Mouse (Mus musculus) forebrain, postnatal 0 days (tissue): Measurements from ENCODE around the gene Daxx. TPM values are rescaled to one million over a fixed set of nuclear protein-coding genes. Genes with fewer than 3 reads are reported as not detected.
"Not testable (repeated sequence)": the region's sequence is repeated elsewhere in the genome, so short reads cannot be mapped to it uniquely, and the experiment has no call there.

Experiments used
- ATAC-seq: fragments of 200-750 bp; cut with Nextera tagmentation; 2 replicates; pipeline ENCODE4 v1.8.0; 2017; ENCODE audit warnings: mild to moderate bottlenecking, moderate library complexity
- DNase-seq: peaks from one replicate; pipeline ENCODE4 v3.0.0-alpha.2; 2015
- H3K27ac ChIP-seq: fragments of 300-500 bp; sonication (generic); 2 replicates; pipeline ENCODE4 v1.5.1; 2014; ENCODE audit warnings: low read depth, mild to moderate bottlenecking, antibody characterized with exemption, low read length, moderate library complexity, mixed read lengths
- H3K27me3 ChIP-seq: fragments of 300-500 bp; sonication (generic); 2 replicates; pipeline ENCODE4 v1.6.1; 2014; ENCODE audit warnings: mild to moderate bottlenecking, low read length, mixed read lengths; ENCODE audit not compliant: insufficient read depth
- H3K36me3 ChIP-seq: fragments of 300-500 bp; sonication (generic); 2 replicates; pipeline ENCODE4 v1.6.1; 2014; ENCODE audit warnings: mild to moderate bottlenecking, moderate library complexity; ENCODE audit not compliant: insufficient read depth
- H3K4me1 ChIP-seq: fragments of 300-500 bp; sonication (generic); 2 replicates; pipeline ENCODE4 v1.6.1; 2014; ENCODE audit warnings: antibody characterized with exemption; ENCODE audit not compliant: insufficient read depth
- H3K4me2 ChIP-seq: fragments of 300-500 bp; sonication (generic); 2 replicates; pipeline ENCODE4 v1.6.1; 2014; ENCODE audit warnings: low read depth, mild to moderate bottlenecking, moderate library complexity
- H3K4me3 ChIP-seq: fragments of 300-500 bp; sonication (generic); 2 replicates; pipeline ENCODE4 v1.5.1; 2014; ENCODE audit warnings: low read depth, low read length, mixed read lengths
- H3K9ac ChIP-seq: fragments of 300-500 bp; sonication (generic); 2 replicates; pipeline ENCODE4 v1.6.1; 2014; ENCODE audit warnings: mild to moderate bottlenecking
- H3K9me3 ChIP-seq: fragments of 300-500 bp; sonication (generic); 2 replicates; pipeline ENCODE4 v1.6.1; 2016; ENCODE audit warnings: low read length
- CTCF ChIP-seq: sonication (generic); IDR thresholded peaks from 2 replicates; pipeline ENCODE4 v1.5.1; 2016; ENCODE audit warnings: antibody characterized with exemption, control low read depth, low read depth
- WGBS: fragments of 180-500 bp; shearing (Covaris S2); extraction: QIAGEN DNeasy Blood & Tissue Kit; methylation state at CpG from one replicate; pipeline ENCODE4 v1.1.7; 2014; 5-methylcytosine and 5-hydroxymethylcytosine counted together
- polyA plus RNA-seq: library from polyadenylated mRNA; unstranded; fragments of >200 nt; fragmentation: Nextera tagmentation; extraction: Ambion mirVana; gene quantifications from 2 replicates; pipeline ENCODE4 v1.2.1, GENCODE M21; 2015
- total RNA-seq: library from RNA; depleted of rRNA; stranded (reverse); fragments of >200 nt; gene quantifications from 2 replicates; pipeline ENCODE4 v1.2.3, GENCODE M21; 2014

Daxx gene
- total and polyA plus RNA-seq, 2 experiments from 2014 or later, result 45.2 to 70.4 TPM

- Histone ChIP-seq H3K27me3 (no peaks in the 10 kb centered on the region), H3K4me2 (peak within 1 kb of the TSS; percentile 71), H3K9ac (peak within 1 kb of the TSS; percentile 6), H3K4me3 (peak within 1 kb of the TSS; percentile 44), H3K27ac (no peak within 1 kb of the TSS), H3K9me3 (no peaks in the 10 kb centered on the region), H3K36me3 (no peaks in the 10 kb centered on the region), H3K4me1 (no peaks in the 10 kb centered on the region)
- under 1% methylated on average over 49 of the region's 49 CpGs for WGBS
- DNase-seq (peak; percentile 100), ATAC-seq (peak; percentile 100)
- peak; percentile 99 for TF ChIP-seq CTCF
These were observed 18.6 kb upstream of the Daxx start, which contains the start of gene Kifc1 for GRCm38 (mm10) chr17:33890533-33891059. TSS of gene Kifc1 (minus strand) at chr17:33890661.

- DNase-seq (no peak), ATAC-seq (no peak)
- Histone ChIP-seq H3K9ac (no peak overlapping the region), H3K27ac (no peak overlapping the region), H3K4me2 (no peak overlapping the region), H3K27me3 (no peaks in the 10 kb centered on the region), H3K4me3 (no peak overlapping the region), H3K9me3 (no peaks in the 10 kb centered on the region), H3K36me3 (no peaks in the 10 kb centered on the region), H3K4me1 (no peaks in the 10 kb centered on the region)
- 70% methylated on average over 2 of the region's 2 CpGs for WGBS
- no peak for TF ChIP-seq CTCF
These were observed 17.9 kb upstream of the Daxx start for GRCm38 (mm10) chr17:33891357-33891756.

DNA sequence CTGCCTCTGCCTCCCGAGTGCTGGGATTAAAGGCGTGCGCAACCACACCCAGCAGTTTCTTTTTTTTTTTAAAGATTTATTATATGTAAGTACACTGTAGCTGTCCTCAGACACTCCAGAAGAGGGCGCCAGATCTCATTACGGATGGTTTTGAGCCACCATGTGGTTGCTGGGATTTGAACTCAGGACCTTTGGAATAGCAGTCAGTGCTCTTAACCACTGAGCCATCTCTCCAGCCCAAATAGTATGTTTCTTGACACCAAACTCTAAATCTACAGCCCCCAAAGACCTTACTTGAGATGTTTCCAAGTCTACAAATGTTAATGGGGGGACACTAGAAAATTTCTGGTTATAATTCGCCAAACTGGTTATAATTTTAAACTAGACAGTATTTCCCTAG, 17.3 kb upstream of the Daxx start:
- not testable (repeated sequence) for H3K9ac ChIP-seq, H3K4me2 ChIP-seq, H3K36me3 ChIP-seq, H3K9me3 ChIP-seq, H3K4me3 ChIP-seq, H3K27me3 ChIP-seq, H3K27ac ChIP-seq, ATAC-seq, DNase-seq, H3K4me1 ChIP-seq
- 75% methylated on average over 6 of the region's 6 CpGs for WGBS
- 0 out of 2 replicates have a peak, but pooled peaks have one; percentile 3 for TF ChIP-seq CTCF

- H3K4me1 ChIP-seq, result no peaks in the 10 kb centered on the region
- no peak overlapping the region for H3K27ac ChIP-seq
- H3K9me3 ChIP-seq, result no peaks in the 10 kb centered on the region
- no peak overlapping the region for H3K4me3 ChIP-seq
- H3K4me2 ChIP-seq, result no peak overlapping the region
- TF ChIP-seq CTCF, result no peak
- H3K36me3 ChIP-seq, result no peaks in the 10 kb centered on the region
- ATAC-seq (no peak), DNase-seq (no peak)
- no peaks in the 10 kb centered on the region for H3K27me3 ChIP-seq
- H3K9ac ChIP-seq, result no peak overlapping the region
- WGBS, result 29% methylated on average over 7 of the region's 7 CpGs
These were observed 16.8 kb upstream of the Daxx start for GRCm38 (mm10) chr17:33892429-33892828.

DNA sequence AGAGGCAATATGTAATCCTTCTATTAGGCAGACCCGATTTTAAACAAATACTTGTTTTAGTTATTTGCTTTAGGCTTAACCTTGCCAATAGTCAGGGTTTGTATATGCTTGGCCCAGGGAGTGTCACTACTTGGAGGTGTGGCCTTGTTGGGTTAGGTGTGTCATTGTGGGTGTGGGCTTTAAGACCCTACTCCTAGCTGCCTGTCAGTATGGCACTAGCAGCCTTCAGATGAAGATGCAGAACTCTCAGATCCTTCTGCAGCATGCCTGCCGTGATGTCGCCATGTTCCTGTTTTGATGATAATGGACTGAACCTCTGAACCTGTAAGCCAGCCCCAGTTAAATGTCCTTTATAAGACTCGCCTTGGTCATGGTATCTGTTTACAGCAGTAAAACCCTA, 16.2 kb upstream of the Daxx start:
- H3K4me1 ChIP-seq, H3K36me3 ChIP-seq, DNase-seq, H3K4me2 ChIP-seq, ATAC-seq, H3K27ac ChIP-seq, H3K27me3 ChIP-seq, H3K4me3 ChIP-seq, H3K9me3 ChIP-seq, H3K9ac ChIP-seq: not testable (repeated sequence)
- 83% methylated on average over 4 of the region's 4 CpGs for WGBS

- peak; percentile 62 for TF ChIP-seq CTCF
These were observed 12.0 kb upstream of the Daxx start for GRCm38 (mm10) chr17:33897114-33897794.

GRCm38 (mm10) chr17:33898193-33898592, 11.0 kb upstream of the Daxx start:
- not testable (repeated sequence) for H3K9ac ChIP-seq, DNase-seq, H3K4me1 ChIP-seq, H3K36me3 ChIP-seq, H3K4me3 ChIP-seq, H3K27me3 ChIP-seq, H3K9me3 ChIP-seq, H3K27ac ChIP-seq, H3K4me2 ChIP-seq, ATAC-seq
- WGBS, result 89% methylated on average over 4 of the region's 4 CpGs

More at GRCm38 (mm10) chr17:33897114-33897794, 12.0 kb upstream of the Daxx start:
- Histone ChIP-seq H3K9me3 (no peaks in the 10 kb centered on the region), H3K4me3 (no peak overlapping the region), H3K4me2 (no peak overlapping the region), H3K9ac (no peak overlapping the region), H3K4me1 (no peaks in the 10 kb centered on the region), H3K27ac (no peak overlapping the region), H3K36me3 (no peaks in the 10 kb centered on the region), H3K27me3 (no peaks in the 10 kb centered on the region)
- ATAC-seq (no peak), DNase-seq (peak; percentile 57)
- WGBS, result 43% methylated on average over 6 of the region's 6 CpGs
